Mouse (Mus musculus) megakaryocyte-erythroid progenitor cell, adult 5-6 weeks (primary cell): Measurements from ENCODE around the gene 2010315B03Rik. TPM values are rescaled to one million over a fixed set of nuclear protein-coding genes. Genes with fewer than 3 reads are reported as not detected.

Experiments
- ATAC-seq: replicated peaks from 2 replicates; pipeline ENCODE4 v1.8.0; 2016; ENCODE audit warnings: mild to moderate bottlenecking, inconsistent platforms; ENCODE audit not compliant: severe bottlenecking, poor library complexity, low FRiP score, low TSS enrichment
- total RNA-seq, 2 experiments: library from RNA; stranded (forward) in 1 of 2; stranded (reverse) in 1 of 2; fragments of 200-1000, 215-1000 nt in 1 of 2; fragments of >200 nt in 1 of 2; fragmentation: Nextera tagmentation in 1 of 2; gene quantifications; 2 replicates each; pipeline ENCODE4 v1.2.3; 2014 to 2017

2010315B03Rik gene
- 10.1 and 18.4 TPM in 2 replicates for total RNA-seq (2014; fragmentation: Nextera tagmentation)
- total RNA-seq (2017) = 11.7 and 25.2 TPM in 2 replicates

DNA sequence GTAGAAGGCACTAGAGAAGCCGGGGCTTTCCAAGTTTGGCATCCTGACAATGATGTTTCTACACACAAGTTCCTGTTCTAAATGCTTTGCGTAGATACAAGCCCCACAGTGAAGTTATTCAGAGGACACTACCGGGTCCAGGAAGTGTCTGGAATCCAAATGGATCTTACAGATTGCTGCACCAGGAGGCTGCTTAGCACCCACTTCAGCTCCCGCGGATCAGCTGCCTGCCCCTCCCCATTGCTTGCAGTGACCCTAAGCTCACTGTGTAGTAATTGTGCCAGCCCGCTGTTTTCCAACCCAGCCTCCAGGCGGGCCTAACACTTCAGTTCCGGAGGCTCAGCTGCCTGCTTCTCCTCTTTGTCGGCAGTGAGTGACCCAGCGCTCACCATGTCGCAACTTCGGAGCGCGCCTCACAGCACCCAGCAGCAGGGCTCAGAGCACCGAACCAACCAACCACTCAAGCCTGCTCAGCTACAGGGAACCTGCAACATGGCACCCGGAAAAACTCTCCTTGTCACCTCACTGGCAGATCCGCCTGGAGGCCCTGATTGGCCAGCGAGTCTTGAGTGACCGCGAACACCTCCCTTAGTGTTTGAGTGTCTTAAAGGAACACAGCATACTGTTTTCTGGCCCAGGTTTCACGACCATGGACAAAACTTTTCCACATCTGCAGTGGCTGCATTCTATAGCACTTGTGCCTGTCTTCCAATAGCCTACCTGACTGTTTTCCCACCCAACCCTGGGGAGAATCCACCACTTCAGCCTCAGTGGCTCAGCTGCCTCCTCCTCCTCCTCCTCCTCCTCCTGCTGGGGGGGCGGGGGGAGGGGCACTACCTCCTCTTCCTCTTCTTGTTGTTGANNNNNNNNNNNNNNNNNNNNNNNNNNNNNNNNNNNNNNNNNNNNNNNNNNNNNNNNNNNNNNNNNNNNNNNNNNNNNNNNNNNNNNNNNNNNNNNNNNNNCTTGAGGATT, at the start of gene 2010315B03Rik:
2010315B03Rik (minus strand) TSS at position 526 of the 972 bp plus-strand sequence.
- peak; percentile 100 for ATAC-seq

DNA sequence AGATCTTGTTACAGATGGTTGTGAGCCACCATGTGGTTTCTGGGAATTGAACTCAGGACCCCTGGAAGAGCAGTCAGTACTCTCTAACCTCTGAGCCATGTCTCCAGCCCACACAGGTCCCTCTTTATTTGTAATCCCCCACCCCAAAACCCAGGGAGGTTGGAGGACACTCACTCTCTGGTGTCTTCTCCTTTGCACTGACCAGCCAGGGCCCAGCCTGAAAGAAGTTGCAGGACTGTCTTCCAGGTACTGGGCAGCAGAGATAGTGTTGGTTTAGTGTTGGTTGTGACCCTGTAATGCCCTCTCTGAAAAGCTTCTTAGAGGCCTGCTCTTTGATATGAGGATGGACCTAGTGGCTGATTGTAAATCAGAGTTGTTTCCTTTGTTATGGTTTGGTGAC, 994 bp downstream of the 2010315B03Rik start:
- no peak for ATAC-seq

DNA sequence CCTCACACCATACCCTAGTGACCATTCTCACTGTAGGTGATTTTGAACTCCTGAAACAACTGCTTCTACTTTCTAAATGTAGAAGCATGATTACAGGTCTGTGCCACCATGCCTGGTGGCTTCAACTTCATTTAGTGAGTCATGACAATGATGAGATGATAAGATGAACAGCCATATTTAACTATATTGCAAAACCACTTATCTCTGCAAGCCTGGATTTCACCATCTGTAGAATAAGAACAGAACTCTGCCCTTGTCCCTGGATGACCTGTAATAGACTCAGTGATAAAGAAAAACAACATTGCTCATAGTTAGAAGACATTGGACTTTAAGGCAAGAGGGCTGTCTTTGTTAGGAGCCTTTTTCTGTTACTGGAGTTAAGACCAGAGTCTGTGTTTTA, 24.2 kb downstream of the 2010315B03Rik start:
- ATAC-seq = 0 out of 2 replicates have a peak, but pooled peaks have one; percentile 22

DNA sequence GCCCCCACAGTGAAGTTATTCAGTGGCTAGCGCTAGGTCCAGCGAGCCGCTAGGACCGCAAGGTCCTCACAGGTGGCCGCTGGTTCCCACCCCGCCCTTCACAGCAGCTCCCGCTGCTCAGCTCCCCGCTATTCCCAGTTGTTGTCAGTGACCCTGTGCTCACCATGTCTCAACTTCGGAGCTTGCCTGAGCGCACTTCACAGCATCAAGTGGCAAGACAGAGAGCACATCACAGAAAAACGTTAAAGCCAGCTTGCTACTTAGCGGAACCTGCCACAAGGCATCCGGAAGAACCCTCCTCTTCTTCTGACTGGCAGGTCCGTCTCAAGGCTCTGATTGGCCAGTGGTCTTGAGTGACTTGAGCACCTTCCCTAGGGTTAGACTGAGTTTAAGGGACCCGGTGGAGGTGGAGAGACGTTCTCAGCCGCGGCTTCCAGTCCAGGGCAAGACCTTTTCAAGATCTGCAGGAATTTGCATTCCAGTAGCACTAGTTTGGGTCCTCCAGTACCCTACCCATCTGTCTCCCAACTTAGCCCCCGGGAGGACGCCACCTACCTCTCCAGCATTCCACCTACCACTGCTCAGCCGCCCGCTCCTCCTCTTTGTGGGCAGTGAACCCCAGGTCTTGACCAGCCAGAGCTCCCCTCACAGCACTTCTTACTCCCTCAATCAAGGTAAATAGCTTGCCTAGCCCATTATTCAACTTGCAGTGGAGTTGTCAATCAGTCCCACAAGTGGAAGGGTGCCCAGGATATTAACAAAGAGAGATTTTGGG, 30.4 kb downstream of the 2010315B03Rik start:
- peak; percentile 98 for ATAC-seq

DNA sequence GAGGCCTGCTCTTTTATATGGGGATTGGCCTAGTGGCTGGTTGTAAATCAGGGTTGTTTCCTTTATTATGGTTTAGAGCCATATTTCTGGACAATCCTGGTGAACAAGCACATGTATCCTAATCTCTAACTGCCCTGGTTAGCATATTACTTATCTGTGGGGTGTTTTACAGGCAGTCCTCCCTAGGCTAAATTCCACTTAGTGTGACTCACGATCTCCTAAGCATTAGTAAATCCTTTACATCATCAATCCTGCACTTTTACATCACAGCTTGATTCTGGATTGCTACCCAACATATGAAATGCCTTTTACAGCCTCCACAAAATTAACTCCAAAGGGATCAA, 31.1 kb downstream of the 2010315B03Rik start:
- 0 out of 2 replicates have a peak, but pooled peaks have one; percentile 3 for ATAC-seq

DNA sequence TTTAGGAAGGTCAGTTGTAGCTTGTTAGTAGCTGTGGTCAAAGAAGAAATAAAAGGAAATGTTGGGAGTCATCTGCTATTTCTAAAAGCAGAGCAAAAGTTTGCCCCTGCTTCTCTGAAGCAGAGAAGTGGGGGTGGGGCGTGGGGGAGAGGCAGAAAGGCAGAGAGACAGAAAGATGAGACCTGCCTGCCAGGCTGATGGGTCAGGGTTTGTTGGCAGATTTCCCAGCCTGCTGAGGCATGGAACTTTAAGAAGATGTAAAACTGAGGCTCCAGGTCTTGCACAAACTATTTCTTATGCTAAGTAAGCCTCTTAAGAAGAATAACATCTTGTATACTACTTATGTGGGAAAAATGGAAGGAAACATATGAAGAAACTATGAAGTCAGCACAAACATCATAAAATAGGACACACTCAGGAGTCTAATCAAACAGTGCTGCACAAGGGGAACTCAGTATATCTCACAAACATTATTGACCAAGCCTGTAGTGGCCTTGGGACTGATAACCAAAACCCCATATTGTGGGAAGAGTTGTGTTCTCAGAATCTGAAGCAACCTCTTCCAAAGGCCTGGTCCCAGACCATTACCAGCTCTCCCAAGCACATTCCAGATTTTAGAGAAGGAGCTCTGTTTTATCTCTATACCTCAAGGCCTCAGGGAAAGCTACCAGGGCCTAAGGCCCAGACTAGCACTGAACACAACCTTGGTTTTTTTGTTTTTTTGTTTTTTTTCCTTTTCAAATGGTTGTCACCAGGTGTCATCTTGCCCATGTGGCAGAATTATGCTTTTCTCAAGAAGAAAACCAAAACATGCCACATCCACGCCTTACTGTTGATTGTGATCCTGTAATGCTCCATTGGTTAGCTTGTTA, 31.7 kb downstream of the 2010315B03Rik start:
- 0 out of 2 replicates have a peak, but pooled peaks have one; percentile 17 for ATAC-seq

DNA sequence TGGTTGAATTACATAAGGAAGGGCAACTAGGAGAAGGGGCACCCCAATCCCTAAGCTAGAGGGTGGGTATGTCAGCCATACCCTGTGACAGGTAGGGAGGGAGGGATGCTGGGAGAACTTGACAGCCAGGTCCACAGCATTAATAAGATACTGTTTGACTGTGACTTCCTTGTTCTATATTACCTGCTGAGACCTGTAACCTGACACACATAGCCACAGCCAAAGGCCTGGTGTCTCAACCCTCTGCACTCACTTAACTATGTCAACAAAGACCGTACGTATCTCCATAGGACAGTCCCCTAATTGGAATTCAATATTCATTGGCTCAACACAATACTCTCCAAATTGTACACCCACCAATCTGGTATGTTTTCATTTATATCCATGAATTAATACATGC, 33.2 kb downstream of the 2010315B03Rik start:
- ATAC-seq = no peak

DNA sequence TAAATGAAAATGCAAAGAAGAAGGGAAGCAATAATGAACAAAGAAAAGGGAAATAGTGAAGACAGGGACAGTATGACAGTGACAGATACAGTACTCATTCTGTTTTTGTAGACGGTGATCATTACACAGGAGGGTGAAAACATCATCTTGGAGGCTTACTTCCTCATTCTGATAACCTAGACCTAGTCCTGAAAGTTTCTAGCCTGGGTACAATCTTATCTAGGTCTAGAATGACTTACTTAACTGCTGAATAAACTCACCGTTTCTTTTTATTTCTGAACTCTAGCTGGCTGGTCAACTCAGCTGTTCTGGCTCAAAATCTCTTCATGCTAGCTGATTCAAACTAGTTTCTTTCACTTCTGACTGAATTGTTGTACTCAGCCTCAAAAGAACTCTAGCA, 37.4 kb downstream of the 2010315B03Rik start:
- no peak for ATAC-seq

DNA sequence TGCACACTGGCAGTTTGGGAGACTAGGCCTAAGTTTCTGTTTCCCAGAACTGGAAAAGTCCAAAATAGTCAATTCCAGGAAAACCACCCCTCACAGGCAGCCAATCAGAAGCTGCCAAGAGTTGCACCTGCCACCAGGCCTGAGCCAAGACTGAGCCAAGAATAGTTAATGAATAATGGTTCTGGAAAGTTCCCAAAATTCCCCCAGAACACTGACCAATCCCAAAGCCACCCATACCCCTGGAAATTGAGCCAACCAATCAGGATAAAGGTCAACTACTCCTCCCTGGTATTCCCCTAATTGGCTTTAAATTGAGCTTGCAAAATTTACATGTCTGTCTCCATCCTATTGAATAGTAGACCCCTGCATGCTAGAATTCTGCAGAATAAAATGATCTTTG, 39.3 kb downstream of the 2010315B03Rik start:
- no peak for ATAC-seq

DNA sequence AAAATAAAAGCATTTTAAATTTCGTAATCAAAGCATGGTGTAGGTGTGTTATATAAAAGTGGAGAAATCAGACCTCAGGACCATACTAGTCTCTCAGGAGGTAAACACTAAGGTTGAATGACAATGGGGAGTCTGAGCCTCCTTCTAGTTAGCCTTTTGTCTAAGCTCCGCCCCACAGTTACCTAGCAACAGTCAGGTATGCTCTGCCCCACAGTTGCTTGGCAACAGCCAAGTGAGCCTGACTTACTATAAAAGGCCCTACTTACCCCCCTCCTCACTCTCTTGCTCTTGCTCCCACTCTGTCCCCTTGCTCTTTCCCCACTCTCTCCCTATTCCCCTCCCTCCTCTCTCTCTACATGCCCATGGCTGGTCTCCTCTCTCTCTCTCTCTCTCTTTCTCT, 44.6 kb downstream of the 2010315B03Rik start:
- ATAC-seq = no peak

DNA sequence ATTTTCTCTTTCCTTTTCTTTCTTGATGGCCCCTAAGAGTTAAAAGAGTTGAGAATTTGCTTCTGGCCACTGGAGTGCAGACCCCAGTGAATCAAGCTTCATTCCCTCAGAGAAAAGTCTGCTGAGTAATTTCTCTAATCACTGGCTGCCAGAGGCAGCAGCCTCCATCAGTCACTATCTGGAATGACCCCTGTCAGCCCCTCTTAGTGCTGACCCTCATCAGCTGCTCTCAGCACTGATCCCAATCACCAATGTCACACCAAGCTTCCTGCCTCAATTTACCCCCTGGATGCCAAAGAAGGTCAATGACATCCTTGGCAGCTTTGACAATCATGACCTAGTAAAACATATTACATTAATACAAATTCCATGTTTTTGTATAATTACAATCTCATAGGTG, 45.0 kb downstream of the 2010315B03Rik start:
- ATAC-seq = no peak

DNA sequence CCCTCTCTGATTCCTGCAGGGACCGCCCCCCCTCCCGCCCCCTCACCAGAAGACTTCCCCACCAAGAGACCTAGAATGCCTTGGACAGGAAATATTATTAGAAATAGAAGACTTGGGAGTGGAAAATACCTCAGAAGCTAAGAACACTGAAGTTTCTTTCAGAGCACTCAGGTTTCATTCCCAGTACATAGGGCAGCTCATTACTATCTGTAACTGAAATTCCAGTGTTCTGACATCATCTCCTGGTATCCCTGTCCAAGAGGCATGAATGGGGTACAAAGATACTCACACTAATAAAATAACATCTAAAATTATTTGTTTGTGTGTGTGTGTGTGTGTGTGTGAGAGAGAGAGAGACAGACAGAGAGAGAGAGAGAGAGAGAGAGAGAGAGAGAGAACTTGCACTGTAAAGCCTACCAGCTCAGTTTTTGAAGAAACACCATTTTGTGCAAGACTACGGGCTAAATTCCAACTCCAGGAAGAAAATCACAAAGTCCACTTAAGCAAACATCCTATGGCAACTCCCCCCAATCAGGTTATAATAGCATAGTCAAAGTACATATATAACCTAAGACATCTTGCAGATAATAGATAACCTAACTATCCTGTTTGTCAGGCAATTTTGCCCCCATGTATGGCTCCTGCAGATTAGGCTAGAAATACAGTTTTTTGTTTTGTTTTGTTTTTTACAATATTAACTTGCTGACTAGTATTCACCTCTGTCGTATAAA, 49.3 kb downstream of the 2010315B03Rik start:
- no peak for ATAC-seq

DNA sequence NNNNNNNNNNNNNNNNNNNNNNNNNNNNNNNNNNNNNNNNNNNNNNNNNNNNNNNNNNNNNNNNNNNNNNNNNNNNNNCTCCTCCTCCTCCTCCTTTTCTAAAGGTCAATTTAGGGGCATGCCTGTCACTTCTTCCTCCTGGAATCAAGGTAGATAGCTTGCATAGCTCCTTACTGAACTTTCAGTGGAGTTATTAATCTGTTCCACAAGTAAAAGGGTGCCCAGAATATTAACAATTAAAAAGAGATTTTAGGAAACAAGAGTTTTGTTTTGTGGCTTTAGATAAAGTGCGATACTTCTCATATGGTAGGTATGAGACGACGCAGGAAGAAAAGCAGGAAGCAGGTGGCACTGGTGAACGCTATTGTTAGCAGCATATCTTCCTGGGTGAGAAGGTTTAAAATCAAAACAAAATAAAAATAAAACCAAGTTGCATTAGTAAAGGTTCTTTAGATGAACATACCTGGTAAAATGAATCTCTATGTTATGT, 54.4 kb downstream of the 2010315B03Rik start:
- ATAC-seq = no peak

DNA sequence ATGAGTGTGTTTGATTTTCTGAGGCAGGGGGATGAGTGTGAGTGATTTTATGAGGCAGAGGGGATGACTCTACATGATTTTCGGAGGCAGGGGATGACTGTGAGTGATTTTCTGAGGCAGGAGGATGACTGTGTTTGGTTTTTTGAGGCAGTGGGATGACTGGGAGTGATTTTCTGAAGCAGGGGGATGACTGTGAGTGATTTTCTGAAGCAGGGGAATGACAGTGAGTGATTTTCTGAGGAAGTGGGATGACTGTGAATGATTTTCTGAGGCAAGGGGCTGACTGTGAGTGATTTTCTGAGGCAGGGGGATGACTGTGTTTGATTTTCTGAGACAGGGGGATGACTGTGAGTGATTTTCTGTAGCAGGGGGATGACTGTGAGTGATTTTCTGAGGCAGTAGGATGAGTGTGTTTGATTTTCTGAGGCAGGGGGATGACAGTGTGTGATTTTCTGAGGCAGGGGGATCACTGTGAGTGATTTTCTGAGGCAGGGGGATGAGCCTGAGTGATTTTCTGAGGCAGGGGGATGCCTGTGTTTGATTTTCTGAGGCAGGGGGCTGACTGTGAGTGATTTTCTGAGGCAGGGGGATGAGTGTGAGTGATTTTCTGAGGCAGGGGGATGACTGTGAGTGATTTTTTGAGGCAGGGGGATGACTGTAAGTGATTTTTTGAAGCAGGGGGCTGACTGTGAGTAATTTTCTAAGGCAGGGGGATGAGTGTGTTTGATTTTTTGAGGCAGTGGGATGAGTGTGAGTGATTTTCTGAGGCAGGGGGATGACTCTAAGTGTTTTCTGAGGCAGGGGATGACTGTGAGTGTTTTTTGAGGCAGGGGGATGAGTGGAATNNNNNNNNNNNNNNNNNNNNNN, 55.1 kb downstream of the 2010315B03Rik start:
- peak; percentile 80 for ATAC-seq

DNA sequence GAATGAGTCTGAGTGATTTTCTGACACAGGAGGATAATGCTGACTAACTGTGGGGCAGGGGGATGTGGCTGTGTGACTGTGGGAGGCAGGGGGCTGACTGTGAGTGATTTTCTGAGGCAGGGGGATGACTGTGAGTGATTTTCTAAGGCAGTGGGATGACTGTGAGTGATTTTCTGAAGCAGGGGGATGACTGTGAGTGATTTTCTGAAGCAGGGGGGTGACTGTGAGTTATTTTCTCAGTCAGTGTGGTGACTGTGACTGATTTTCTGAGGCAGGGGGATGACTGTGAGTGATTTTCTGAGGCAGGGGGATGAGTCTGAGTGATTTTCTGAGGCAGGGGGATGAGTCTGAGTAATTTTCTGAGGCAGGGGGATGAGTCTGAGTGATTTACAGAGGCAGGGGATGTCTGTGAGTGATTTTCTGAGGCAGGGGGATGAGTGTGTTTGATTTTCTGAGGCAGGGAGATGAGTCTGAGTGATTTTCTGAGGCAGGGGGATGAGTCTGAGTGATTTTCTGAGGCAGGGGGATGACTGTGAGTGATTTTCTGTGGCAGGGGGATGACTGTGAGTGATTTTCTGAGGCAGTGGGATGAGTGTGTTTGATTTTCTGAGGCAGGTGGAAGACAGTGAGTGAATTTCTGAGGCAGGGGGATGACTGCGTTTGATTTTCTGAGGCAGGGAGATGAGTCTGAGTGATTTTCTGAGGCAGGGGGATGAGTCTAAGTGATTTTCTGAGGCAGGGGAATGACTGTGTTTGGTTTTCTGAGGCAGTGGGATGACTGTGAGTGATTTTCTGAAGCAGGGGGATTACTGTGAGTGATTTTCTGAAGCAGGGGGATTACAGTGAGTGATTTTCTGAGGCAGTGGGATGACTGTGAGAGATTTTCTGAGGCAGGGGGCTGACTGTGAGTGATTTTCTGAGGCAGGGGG, 56.0 kb downstream of the 2010315B03Rik start:
- peak; percentile 77 for ATAC-seq

DNA sequence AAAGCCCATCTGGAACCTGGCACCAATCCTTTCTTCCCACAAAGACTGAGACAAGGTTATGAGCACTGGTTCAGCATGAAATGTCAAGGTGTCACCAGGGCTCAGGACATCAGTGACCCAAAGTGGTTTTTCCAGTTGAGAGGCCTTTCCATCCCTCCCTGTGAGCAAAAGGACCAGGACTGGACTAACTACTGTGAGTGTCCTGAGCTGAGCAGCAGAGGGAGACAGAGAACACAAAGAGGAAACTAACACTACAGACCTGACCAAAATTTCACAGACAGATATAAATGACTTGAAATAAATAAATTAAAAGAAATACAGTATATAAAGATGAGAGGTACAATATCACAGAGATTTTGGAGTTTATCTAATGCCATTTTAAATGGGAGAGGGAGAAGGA, 61.1 kb downstream of the 2010315B03Rik start:
- ATAC-seq = 0 out of 2 replicates have a peak, but pooled peaks have one; percentile 52
